Mouse (Mus musculus): Measurements from ENCODE around the gene Rras2. TPM values are rescaled to one million over a fixed set of nuclear protein-coding genes. Genes with fewer than 3 reads are reported as not detected.

The Rras2 gene
- polyA plus RNA-seq, 1 experiment from 2014 or later: 51.2 TPM

DNA sequence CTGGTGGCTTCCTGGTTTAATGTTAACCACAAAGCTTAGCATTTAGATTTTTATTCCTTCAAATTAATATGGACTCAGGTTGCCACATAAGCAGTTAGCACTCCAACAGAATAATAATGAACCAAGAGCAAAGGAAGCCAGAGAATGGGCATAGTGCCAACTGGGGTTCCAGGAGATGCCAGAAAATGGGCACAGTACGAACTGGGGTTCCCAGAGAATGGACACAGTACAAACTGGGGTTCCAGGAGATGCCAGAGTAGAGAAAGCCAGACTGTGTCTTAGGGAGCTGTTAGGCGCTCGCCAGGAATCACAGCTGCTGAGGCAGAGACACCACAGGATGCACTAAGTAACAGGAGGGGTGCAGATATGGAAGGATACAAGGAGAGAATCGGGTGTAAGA lies 80.3 kb downstream of the Rras2 start:
- no peak for TF ChIP-seq CTCF (IDR thresholded peaks at IDR 0.05; ENCODE audit: low read depth)
- DNase-seq (ENCODE audit: low spot score) (no peak), ATAC-seq (replicated peaks; ENCODE audit: low FRiP score, low read depth) (no peak)
- Histone ChIP-seq H3K27me3 (ENCODE audit: insufficient read depth, low read length) (no peaks in the 10 kb centered on the region), H3K4me3 (replicated peaks; ENCODE audit: low read depth, low read length) (no peak overlapping the region), H3K27ac (no peak overlapping the region), H3K9ac (ENCODE audit: low read depth, low read length) (no peak overlapping the region), H3K4me1 (replicated peaks; ENCODE audit: insufficient read depth, low read length) (no peaks in the 10 kb centered on the region), H3K36me3 (ENCODE audit: insufficient read depth, low read length) (0 out of 2 replicates have a peak, but pooled peaks cover 4% of the 10 kb centered on the region), H3K9me3 (replicated peaks; ENCODE audit: low read length) (no peaks in the 10 kb centered on the region), H3K4me2 (ENCODE audit: low read length) (no peak overlapping the region)
- WGBS: 81% methylated on average over 4 of the region's 4 CpGs

DNA sequence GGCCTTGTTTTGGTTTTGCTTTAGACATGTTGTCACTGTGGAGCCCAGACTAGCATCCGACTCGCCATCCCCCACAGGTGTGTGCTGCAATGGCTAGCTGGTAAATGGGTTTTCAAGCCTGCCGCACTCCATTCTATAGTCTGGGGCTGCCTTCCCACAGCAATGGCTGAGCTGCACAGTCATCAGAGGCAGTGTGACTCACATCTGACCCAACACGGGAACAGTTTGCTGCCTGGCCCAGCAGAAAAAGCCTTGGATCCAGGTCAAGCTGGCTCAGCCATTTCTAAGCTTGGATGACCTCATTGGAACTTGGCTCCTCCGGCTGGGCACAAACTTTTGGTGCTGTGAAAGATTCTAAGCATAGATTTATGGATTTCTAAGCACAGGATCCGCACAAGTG lies 88.0 kb downstream of the Rras2 start:
- H3K27ac ChIP-seq: no peak overlapping the region
- no peak for TF ChIP-seq CTCF (IDR thresholded peaks at IDR 0.05; ENCODE audit: low read depth)
- no peak overlapping the region for H3K9ac ChIP-seq (ENCODE audit: low read depth, low read length)
- H3K9me3 ChIP-seq (replicated peaks; ENCODE audit: low read length): no peaks in the 10 kb centered on the region
- H3K27me3 ChIP-seq (ENCODE audit: insufficient read depth, low read length): no peaks in the 10 kb centered on the region
- H3K4me3 ChIP-seq (replicated peaks; ENCODE audit: low read depth, low read length): no peak overlapping the region
- ATAC-seq (replicated peaks; ENCODE audit: low FRiP score, low read depth): peak; percentile 38; the same call in 1 of the 2 replicates
- no peaks in the 10 kb centered on the region for H3K36me3 ChIP-seq (ENCODE audit: insufficient read depth, low read length)
- WGBS: 66% methylated on average over 6 of the region's 6 CpGs
- DNase-seq (ENCODE audit: low spot score): no peak
- H3K4me1 ChIP-seq (replicated peaks; ENCODE audit: insufficient read depth, low read length): no peaks in the 10 kb centered on the region
- H3K4me2 ChIP-seq (ENCODE audit: low read length): no peak overlapping the region

DNA sequence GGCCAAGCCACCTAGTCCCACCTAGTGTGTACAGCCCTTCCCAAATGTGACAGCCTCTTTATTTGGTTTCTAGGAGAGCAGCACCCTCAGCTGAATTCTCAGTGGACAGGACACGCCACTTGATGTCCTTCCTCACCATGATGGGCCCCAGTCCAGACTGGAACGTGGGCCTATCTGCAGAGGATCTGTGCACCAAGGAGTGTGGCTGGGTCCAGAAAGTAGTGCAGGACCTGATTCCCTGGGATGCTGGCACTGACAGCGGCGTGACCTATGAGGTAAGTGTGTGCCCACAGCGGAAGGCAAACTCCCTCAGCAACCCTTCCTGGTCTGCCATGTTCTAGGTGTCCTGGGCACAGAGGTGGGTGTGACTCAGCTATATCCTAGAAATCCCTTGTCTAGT lies 88.8 kb downstream of the Rras2 start:
- Histone ChIP-seq H3K36me3 (ENCODE audit: insufficient read depth, low read length) (no peaks in the 10 kb centered on the region), H3K4me3 (replicated peaks; ENCODE audit: low read depth, low read length) (no peak overlapping the region), H3K27me3 (ENCODE audit: insufficient read depth, low read length) (no peaks in the 10 kb centered on the region), H3K4me2 (ENCODE audit: low read length) (no peak overlapping the region), H3K4me1 (replicated peaks; ENCODE audit: insufficient read depth, low read length) (no peaks in the 10 kb centered on the region), H3K27ac (no peak overlapping the region), H3K9me3 (replicated peaks; ENCODE audit: low read length) (no peaks in the 10 kb centered on the region), H3K9ac (ENCODE audit: low read depth, low read length) (no peak overlapping the region)
- 93% methylated on average over 5 of the region's 5 CpGs for WGBS
- no peak for TF ChIP-seq CTCF (IDR thresholded peaks at IDR 0.05; ENCODE audit: low read depth)
- no peak for DNase-seq (ENCODE audit: low spot score)
- ATAC-seq (replicated peaks; ENCODE audit: low FRiP score, low read depth): no peak

DNA sequence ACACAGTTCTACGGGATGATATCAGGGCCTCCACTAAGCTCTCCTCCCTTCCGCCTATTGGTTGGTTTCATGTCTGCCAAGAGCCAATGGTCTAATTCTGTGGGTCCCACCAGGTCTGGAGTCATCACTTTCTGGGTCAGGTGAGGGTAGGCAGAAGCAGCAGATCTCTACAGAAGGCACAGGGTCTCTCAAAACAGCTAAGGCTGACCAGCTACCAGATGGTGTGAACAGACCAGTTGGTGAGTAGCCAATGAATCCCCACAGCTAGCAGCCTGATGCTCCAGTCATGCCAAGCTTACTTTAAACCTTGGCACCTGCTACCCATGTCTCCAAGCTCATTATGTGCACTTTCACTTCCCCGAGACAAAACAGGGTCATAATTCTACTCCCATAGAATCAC lies 90.2 kb downstream of the Rras2 start:
- H3K4me1 ChIP-seq (replicated peaks; ENCODE audit: insufficient read depth, low read length): no peaks in the 10 kb centered on the region
- DNase-seq (ENCODE audit: low spot score): no peak

DNA sequence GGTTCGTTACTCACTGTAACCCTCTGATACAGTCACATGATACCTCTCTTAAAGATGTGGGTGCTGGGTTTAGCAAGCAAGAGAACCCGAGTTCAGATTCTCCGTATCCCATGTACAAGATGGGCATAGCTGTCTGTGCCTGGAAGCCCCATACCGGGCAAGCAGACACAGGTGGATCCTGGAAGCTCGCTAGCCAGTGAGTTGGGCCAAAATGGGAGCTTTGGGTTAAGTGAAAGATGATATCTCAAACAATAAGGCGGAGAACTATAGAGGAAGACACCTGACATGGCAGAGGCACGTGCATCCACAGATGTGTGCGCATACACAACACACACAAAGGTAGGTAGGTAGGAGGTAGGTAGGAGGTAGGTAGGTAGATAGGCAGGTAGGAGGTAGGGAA lies 90.7 kb downstream of the Rras2 start:
- ATAC-seq (replicated peaks; ENCODE audit: low FRiP score, low read depth) (no peak), DNase-seq (ENCODE audit: low spot score) (no peak)
- Histone ChIP-seq H3K4me1 (replicated peaks; ENCODE audit: insufficient read depth, low read length) (no peaks in the 10 kb centered on the region), H3K36me3 (ENCODE audit: insufficient read depth, low read length) (no peaks in the 10 kb centered on the region), H3K27ac (no peak overlapping the region), H3K9ac (ENCODE audit: low read depth, low read length) (no peak overlapping the region), H3K4me3 (replicated peaks; ENCODE audit: low read depth, low read length) (no peak overlapping the region), H3K27me3 (ENCODE audit: insufficient read depth, low read length) (no peaks in the 10 kb centered on the region), H3K4me2 (ENCODE audit: low read length) (no peak overlapping the region), H3K9me3 (replicated peaks; ENCODE audit: low read length) (no peaks in the 10 kb centered on the region)
- 83% methylated on average over 8 of the region's 8 CpGs for WGBS
- no peak for TF ChIP-seq CTCF (IDR thresholded peaks at IDR 0.05; ENCODE audit: low read depth)

More for the DNA sequence above, 90.2 kb downstream of the Rras2 start:
- H3K27ac ChIP-seq: no peak overlapping the region
- no peak for TF ChIP-seq CTCF (IDR thresholded peaks at IDR 0.05; ENCODE audit: low read depth)
- no peak overlapping the region for H3K4me2 ChIP-seq (ENCODE audit: low read length)
- H3K27me3 ChIP-seq (ENCODE audit: insufficient read depth, low read length): no peaks in the 10 kb centered on the region
- no peaks in the 10 kb centered on the region for H3K9me3 ChIP-seq (replicated peaks; ENCODE audit: low read length)
- no peak overlapping the region for H3K9ac ChIP-seq (ENCODE audit: low read depth, low read length)
- no peak for ATAC-seq (replicated peaks; ENCODE audit: low FRiP score, low read depth)
- no peaks in the 10 kb centered on the region for H3K36me3 ChIP-seq (ENCODE audit: insufficient read depth, low read length)
- 87% methylated on average over 3 of the region's 3 CpGs for WGBS
- H3K4me3 ChIP-seq (replicated peaks; ENCODE audit: low read depth, low read length): no peak overlapping the region

DNA sequence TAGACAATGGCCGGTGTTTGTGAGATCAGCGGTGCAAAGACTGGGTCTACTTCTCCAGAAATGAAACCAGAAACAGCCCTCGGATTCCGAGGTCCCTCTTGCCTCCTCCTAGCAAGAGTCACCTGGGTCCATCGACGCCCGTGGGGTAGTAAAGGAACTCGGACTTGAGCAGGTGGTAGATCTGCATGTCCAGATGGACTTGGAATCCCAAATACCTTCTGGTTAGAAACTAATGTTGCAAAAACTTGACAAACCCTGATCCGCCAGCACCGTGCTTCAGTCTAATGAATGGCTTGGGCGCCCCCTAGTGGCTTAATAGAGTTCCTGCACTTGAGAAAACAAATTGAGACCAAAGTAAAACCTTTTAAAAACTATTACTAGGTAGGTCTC lies 96.9 kb downstream of the Rras2 start:
- Histone ChIP-seq H3K27me3 (ENCODE audit: insufficient read depth, low read length) (no peaks in the 10 kb centered on the region), H3K4me3 (replicated peaks; ENCODE audit: low read depth, low read length) (peak overlapping the region; percentile 40)

DNA sequence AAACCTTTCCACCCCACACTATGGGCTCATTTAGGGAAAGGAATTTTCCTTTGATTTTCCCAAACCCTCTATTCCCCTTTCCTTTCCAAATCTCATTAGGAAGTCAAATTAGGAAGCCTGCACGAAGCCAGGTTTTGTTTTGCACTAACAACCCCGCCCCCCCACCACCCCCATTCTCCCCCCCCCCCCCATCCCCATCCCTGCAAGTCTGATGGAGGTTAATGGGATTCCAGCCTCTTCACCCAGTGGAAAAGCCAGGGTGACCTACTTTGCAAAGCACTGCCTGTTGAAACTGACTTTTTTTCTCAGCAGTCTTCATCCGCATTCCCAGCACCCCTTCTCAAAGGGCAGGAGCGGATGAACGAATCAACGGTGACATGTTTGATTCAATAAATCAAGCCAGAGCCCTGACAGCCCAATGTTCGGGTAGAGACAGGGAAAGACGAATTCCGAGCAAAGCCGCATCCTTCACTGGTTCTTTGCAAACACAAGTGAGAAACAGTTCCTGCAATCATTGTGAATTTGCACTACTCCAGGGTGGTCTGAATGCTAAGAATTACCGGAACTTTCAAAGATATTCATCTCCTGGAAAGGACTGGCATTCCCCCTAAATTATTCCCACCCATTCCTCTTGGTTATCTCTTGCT lies 97.4 kb downstream of the Rras2 start:
- DNase-seq (ENCODE audit: low spot score) (no peak), ATAC-seq (replicated peaks; ENCODE audit: low FRiP score, low read depth) (no peak)
- no peaks in the 10 kb centered on the region for H3K9me3 ChIP-seq (replicated peaks; ENCODE audit: low read length)
- no peaks in the 10 kb centered on the region for H3K27me3 ChIP-seq (ENCODE audit: insufficient read depth, low read length)
- H3K9ac ChIP-seq (ENCODE audit: low read depth, low read length): peak overlapping the region; percentile 46; the same call in 1 of the 2 replicates
- no peaks in the 10 kb centered on the region for H3K4me1 ChIP-seq (replicated peaks; ENCODE audit: insufficient read depth, low read length)
- H3K4me2 ChIP-seq (ENCODE audit: low read length): peak overlapping the region; percentile 68
- no peak overlapping the region for H3K27ac ChIP-seq
- TF ChIP-seq CTCF (IDR thresholded peaks at IDR 0.05; ENCODE audit: low read depth): no peak
- H3K36me3 ChIP-seq (ENCODE audit: insufficient read depth, low read length): no peaks in the 10 kb centered on the region
- peak overlapping the region; percentile 40 for H3K4me3 ChIP-seq (replicated peaks; ENCODE audit: low read depth, low read length)
- 5% methylated on average over 11 of the region's 11 CpGs for WGBS

More for the DNA sequence above, 96.9 kb downstream of the Rras2 start:
- ATAC-seq (replicated peaks; ENCODE audit: low FRiP score, low read depth): peak; percentile 57
- no peaks in the 10 kb centered on the region for H3K4me1 ChIP-seq (replicated peaks; ENCODE audit: insufficient read depth, low read length)
- TF ChIP-seq CTCF (IDR thresholded peaks at IDR 0.05; ENCODE audit: low read depth): peak; percentile 99
- H3K9ac ChIP-seq (ENCODE audit: low read depth, low read length): peak overlapping the region; percentile 46; the same call in 1 of the 2 replicates
- 2% methylated on average over 11 of the region's 11 CpGs for WGBS
- H3K9me3 ChIP-seq (replicated peaks; ENCODE audit: low read length): no peaks in the 10 kb centered on the region
- DNase-seq (ENCODE audit: low spot score): peak; percentile 91
- no peak overlapping the region for H3K27ac ChIP-seq
- H3K36me3 ChIP-seq (ENCODE audit: insufficient read depth, low read length): no peaks in the 10 kb centered on the region
- H3K4me2 ChIP-seq (ENCODE audit: low read length): peak overlapping the region; percentile 68
